Mouse (Mus musculus) neutrophil, adult 5-6 weeks (primary cell): ENCODE data around the gene Olfr389. TPM values are rescaled to one million over a fixed set of nuclear protein-coding genes. Genes with fewer than 3 reads are reported as not detected.

Experiments
- ATAC-seq: fragments of 151-379, 151-347 bp; 2 replicates; pipeline ENCODE4 v1.8.0; 2017; ENCODE audit warnings: mild to moderate bottlenecking, moderate TSS enrichment; ENCODE audit not compliant: insufficient number of reproducible peaks, poor library complexity, low FRiP score, severe bottlenecking; ENCODE audit errors: extremely low read depth
- total RNA-seq: library from RNA; stranded (forward); fragments of 200-1000 nt; gene quantifications from 2 replicates; pipeline ENCODE4 v1.2.3, GENCODE M21; 2017

Olfr389 gene
- total RNA-seq: not detected in 2 replicates

DNA sequence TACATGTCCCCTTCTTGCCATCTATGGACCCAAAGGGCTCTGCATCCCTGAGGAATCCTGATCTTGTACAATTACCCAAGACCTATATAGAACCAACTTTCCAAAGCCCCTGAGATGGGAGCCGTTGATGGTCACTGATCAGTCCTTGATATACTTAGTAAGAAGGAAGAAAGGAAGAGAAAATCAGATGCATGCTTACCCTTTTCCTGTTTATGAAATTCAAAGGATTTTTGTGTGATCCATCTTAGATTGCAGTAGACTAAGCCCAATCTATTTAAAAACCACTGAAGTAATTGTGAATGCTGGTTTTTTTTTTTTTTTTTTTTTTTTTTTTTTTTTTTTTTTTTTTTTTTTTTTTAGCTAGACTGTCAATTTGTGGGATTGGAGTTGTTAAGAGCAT lies at the start of gene Olfr389:
Gene Olfr389, minus strand, starts transcription at position 101 of the 400 bp plus-strand sequence.
- no peak for ATAC-seq

DNA sequence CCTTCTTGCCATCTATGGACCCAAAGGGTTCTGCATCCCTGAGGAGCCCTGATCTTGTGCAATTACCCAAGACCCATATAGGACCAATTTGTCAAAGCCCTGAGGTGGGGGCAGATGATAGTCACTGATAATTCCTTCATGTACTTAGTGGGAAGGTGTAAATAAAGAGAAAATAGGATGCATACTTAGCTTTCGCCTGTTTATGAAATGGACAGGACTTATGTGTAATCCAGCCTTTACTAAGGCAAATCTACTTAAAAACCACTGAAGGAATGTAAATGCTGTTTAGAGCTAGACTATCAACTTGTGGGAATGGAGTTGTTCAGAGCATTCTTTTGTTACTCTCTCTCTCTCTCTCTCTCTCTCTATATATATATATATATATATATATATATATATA lies 36.4 kb upstream of the Olfr389 start, which contains the start of gene Olfr392:
Gene Olfr392, minus strand, starts transcription at position 101 of the 400 bp plus-strand sequence.
- ATAC-seq: no peak

DNA sequence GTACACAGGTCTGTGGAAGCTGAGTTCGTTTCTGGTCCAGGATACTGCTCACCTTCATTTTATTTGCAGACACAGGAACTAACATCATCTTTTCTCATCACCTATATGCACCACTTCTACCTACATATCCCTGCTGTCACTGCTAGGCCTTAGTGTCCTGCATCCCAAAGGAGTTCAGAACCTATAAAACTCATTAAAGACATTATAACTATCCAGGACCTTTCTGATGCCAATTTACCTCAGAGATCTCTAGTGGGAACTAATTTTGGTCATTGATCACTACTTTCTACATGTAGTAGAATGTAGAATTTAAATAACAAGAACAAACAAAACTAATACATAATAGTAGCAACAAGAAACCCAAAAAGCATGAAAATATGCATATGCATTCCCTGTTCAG lies 22.4 kb upstream of the Olfr389 start, which contains the start of gene Olfr391-ps:
Gene Olfr391-ps, minus strand, starts transcription at position 101 of the 400 bp plus-strand sequence.
- no peak for ATAC-seq

DNA sequence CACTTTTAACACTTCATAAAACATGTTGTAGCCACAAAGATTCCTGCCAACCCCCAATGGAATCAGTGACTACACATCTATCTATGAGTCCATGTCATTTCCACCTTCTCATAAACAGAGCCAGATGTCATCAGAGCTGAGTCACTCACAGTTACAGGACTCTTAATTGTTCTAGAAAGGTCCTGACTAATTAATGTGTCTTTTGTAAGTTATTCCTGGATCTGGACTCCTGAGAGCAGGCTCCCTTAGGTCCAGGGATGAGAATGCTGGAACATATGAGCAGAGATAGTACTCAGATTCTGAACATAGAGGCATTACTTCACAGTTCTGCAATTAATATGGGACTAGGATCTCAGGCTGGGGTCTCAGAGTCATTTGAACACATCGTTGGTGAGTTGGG lies 2.2 kb upstream of the Olfr389 start, which contains the start of gene Olfr390:
Gene Olfr390, plus strand, starts transcription at position 301 of the 400 bp plus-strand sequence.
- ATAC-seq: no peak

- ATAC-seq: no peak
These were observed 21.4 kb downstream of the Olfr389 start for GRCm38 (mm10) chr11:73759115-73759514.

Other genes with a start within 250 kb of the Olfr389 start
- gene Olfr385, start 187.7 kb downstream of the Olfr389 start, total RNA-seq: not detected in 2 replicates
- not detected in 2 replicates for gene Olfr384, start 182.1 kb downstream of the Olfr389 start, total RNA-seq
- gene Zfp735, start 91.9 kb downstream of the Olfr389 start, total RNA-seq: not detected in 2 replicates
- not detected in 2 replicates for gene Olfr390, start 2.3 kb upstream of the Olfr389 start, total RNA-seq
- gene Olfr391-ps, start 22.3 kb upstream of the Olfr389 start, total RNA-seq: not detected in 2 replicates
- not detected in 2 replicates for gene Olfr392, start 36.3 kb upstream of the Olfr389 start, total RNA-seq
- gene Olfr393, start 70.7 kb upstream of the Olfr389 start, total RNA-seq: not detected in 2 replicates
- gene Olfr394, start 110.1 kb upstream of the Olfr389 start, total RNA-seq: 0.12 TPM in 1 of 2 replicates, not detected in the other
- 0.12 TPM in 1 of 2 replicates, not detected in the other for gene Olfr395, start 128.6 kb upstream of the Olfr389 start, total RNA-seq
- not detected in 2 replicates for gene Olfr23, start 156.0 kb upstream of the Olfr389 start, total RNA-seq
- not detected in 2 replicates for gene Olfr397, start 180.1 kb upstream of the Olfr389 start, total RNA-seq
- gene Olfr398, start 209.7 kb upstream of the Olfr389 start, total RNA-seq: not detected in 2 replicates